Mouse (Mus musculus) hindbrain, embryonic 10.5 days (tissue): ENCODE results near the gene Kcnip4. TPM values are rescaled to one million over a fixed set of nuclear protein-coding genes. Genes with fewer than 3 reads are reported as not detected.

Source experiments
- DNase-seq: peaks from one replicate; pipeline ENCODE4 v3.0.0-alpha.2; 2017; ENCODE audit warnings: low spot score
- H3K27ac ChIP-seq: fragments of 300-500 bp; sonication (generic); 2 replicates; pipeline ENCODE4 v1.5.1; 2016; ENCODE audit warnings: mild to moderate bottlenecking, moderate library complexity
- H3K27me3 ChIP-seq: fragments of 300-500 bp; sonication (generic); 2 replicates; pipeline ENCODE4 v1.6.1; 2016; ENCODE audit warnings: mild to moderate bottlenecking; ENCODE audit not compliant: poor library complexity, insufficient read depth, severe bottlenecking
- H3K36me3 ChIP-seq: fragments of 300-500 bp; sonication (generic); 2 replicates; pipeline ENCODE4 v1.6.1; 2016; ENCODE audit warnings: mild to moderate bottlenecking, moderate library complexity
- H3K4me1 ChIP-seq: fragments of 300-500 bp; sonication (generic); replicated peaks from 2 replicates; pipeline ENCODE4 v1.6.1; 2016; ENCODE audit warnings: mild to moderate bottlenecking
- H3K4me3 ChIP-seq: fragments of 300-500 bp; sonication (generic); 2 replicates; pipeline ENCODE4 v1.5.1; 2016; ENCODE audit warnings: mild to moderate bottlenecking, moderate library complexity
- H3K9me3 ChIP-seq: fragments of 300-500 bp; sonication (generic); 2 replicates; pipeline ENCODE4 v1.6.1; 2016; ENCODE audit warnings: mild to moderate bottlenecking, moderate library complexity
- WGBS: fragments of 180-500 bp; shearing (Covaris S2); methylation state at CpG from one replicate; pipeline ENCODE4 v1.1.7; 2016; 5-methylcytosine and 5-hydroxymethylcytosine counted together
- polyA plus RNA-seq: library from polyadenylated mRNA; unstranded; fragments of >200 nt; fragmentation: Nextera tagmentation; extraction: Ambion mirVana; gene quantifications from 2 replicates; pipeline ENCODE4 v1.2.1, GENCODE M21; 2016

Gene Kcnip4
- polyA plus RNA-seq, 1 experiment from 2014 or later, result 1.7 TPM

GRCm38 (mm10) chr5:49283403-49283802 lies 241.3 kb downstream of the Kcnip4 start:
- peaks cover 4% of the 10 kb centered on the region for H3K4me1 ChIP-seq
- DNase-seq, result no peak
- no peaks in the 10 kb centered on the region for H3K27me3 ChIP-seq
- no peak overlapping the region for H3K27ac ChIP-seq
- no peak overlapping the region for H3K4me3 ChIP-seq
- no peaks in the 10 kb centered on the region for H3K9me3 ChIP-seq
- WGBS, result 86% methylated on average over 5 of the region's 5 CpGs
- H3K36me3 ChIP-seq, result no peaks in the 10 kb centered on the region

DNA sequence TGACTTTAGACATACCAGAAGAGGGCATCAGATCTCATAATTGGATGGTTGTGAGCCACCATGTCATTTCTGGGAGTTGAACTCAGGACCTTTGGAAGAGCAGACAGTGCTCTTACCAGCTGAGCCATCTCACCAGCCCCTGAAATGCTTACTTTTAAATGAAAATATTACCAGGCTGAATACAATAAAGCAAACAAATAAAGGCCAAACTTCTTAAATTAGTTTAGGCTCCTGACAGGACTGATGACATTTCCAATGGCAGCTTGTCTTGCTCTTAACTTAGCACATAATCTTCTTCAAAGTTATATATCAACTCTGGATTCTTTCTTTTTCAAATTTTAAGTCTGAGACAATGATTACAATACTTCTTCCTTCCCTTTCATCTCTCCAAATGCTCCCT lies 252.8 kb downstream of the Kcnip4 start:
- Histone ChIP-seq H3K4me1 (no peaks in the 10 kb centered on the region), H3K4me3 (no peak overlapping the region), H3K9me3 (no peaks in the 10 kb centered on the region), H3K27me3 (no peaks in the 10 kb centered on the region), H3K27ac (no peak overlapping the region), H3K36me3 (no peaks in the 10 kb centered on the region)
- no peak for DNase-seq

GRCm38 (mm10) chr5:49268807-49269206 lies 255.9 kb downstream of the Kcnip4 start:
- 91% methylated on average over 8 of the region's 8 CpGs for WGBS
- Histone ChIP-seq H3K27ac (no peak overlapping the region), H3K4me1 (no peaks in the 10 kb centered on the region), H3K27me3 (no peaks in the 10 kb centered on the region), H3K9me3 (no peaks in the 10 kb centered on the region), H3K4me3 (no peak overlapping the region), H3K36me3 (no peaks in the 10 kb centered on the region)
- DNase-seq, result no peak

- no peaks in the 10 kb centered on the region for H3K27me3 ChIP-seq
- WGBS, result 87% methylated on average over 4 of the region's 4 CpGs
- DNase-seq, result no peak
- no peaks in the 10 kb centered on the region for H3K9me3 ChIP-seq
- no peaks in the 10 kb centered on the region for H3K36me3 ChIP-seq
- no peaks in the 10 kb centered on the region for H3K4me1 ChIP-seq
- H3K4me3 ChIP-seq, result no peak overlapping the region
- no peak overlapping the region for H3K27ac ChIP-seq
Observed at GRCm38 (mm10) chr5:49259356-49259755, 265.4 kb downstream of the Kcnip4 start.

GRCm38 (mm10) chr5:49256850-49257249 lies 267.9 kb downstream of the Kcnip4 start:
- Histone ChIP-seq H3K27me3 (no peaks in the 10 kb centered on the region), H3K4me1 (no peaks in the 10 kb centered on the region), H3K9me3 (no peaks in the 10 kb centered on the region), H3K36me3 (no peaks in the 10 kb centered on the region), H3K27ac (no peak overlapping the region), H3K4me3 (no peak overlapping the region)
- DNase-seq, result no peak
- 84% methylated on average over 3 of the region's 3 CpGs for WGBS

DNA sequence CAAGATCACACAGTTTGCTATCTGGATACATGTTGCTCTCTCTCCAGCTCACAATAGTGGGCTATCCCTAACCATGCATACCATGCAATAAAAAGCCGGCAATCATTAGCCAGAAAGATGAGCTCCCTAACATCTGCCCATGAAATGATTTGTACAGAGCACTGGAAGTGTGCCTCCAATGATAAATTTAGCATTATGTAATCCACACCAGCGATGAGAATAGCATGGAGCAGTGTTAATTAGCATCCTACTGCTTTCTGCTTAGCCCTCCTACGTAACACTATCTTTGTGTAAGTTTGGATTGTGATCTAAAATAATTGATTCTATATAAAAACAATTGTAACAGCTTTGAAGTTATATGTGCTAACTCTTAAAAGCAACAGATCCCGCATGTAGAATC lies 268.7 kb downstream of the Kcnip4 start:
- Histone ChIP-seq H3K36me3 (no peaks in the 10 kb centered on the region), H3K4me3 (no peak overlapping the region), H3K27me3 (no peaks in the 10 kb centered on the region), H3K27ac (no peak overlapping the region), H3K9me3 (no peaks in the 10 kb centered on the region), H3K4me1 (no peaks in the 10 kb centered on the region)
- DNase-seq, result no peak
- WGBS, result 88% methylated on average over 4 of the region's 4 CpGs

GRCm38 (mm10) chr5:49247081-49247480 lies 277.6 kb downstream of the Kcnip4 start:
- H3K27ac ChIP-seq, result no peak overlapping the region
- no peaks in the 10 kb centered on the region for H3K36me3 ChIP-seq
- no peak overlapping the region for H3K4me3 ChIP-seq
- no peaks in the 10 kb centered on the region for H3K9me3 ChIP-seq
- H3K4me1 ChIP-seq, result no peaks in the 10 kb centered on the region
- DNase-seq, result no peak
- 86% methylated on average over 2 of the region's 2 CpGs for WGBS
- no peaks in the 10 kb centered on the region for H3K27me3 ChIP-seq

GRCm38 (mm10) chr5:49244414-49244813 lies 280.3 kb downstream of the Kcnip4 start:
- Histone ChIP-seq H3K4me1 (no peaks in the 10 kb centered on the region), H3K27me3 (no peaks in the 10 kb centered on the region), H3K27ac (no peak overlapping the region), H3K4me3 (no peak overlapping the region), H3K36me3 (no peaks in the 10 kb centered on the region), H3K9me3 (no peaks in the 10 kb centered on the region)
- no peak for DNase-seq
- 84% methylated on average over 4 of the region's 4 CpGs for WGBS

DNA sequence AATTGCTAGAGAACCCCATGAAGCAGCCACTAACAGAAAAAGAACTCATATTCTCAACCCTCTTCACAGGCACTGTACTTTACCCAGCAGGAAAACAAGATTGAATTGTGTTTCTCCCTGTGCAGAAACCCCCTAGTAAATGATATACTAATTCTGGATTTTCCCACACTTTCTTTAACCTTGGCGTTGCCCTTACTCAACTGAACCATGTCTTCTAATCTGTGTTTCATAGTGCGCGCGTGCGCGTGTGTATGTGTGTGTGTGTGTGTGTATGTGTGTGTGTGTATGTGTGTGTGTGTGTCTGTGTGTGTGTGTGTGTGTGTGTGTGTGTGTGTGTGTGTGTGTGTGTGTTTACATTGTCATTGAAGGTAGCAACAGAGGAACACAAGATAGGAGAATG lies 283.0 kb downstream of the Kcnip4 start:
- Histone ChIP-seq H3K36me3 (no peaks in the 10 kb centered on the region), H3K9me3 (no peaks in the 10 kb centered on the region), H3K4me3 (no peak overlapping the region), H3K4me1 (no peaks in the 10 kb centered on the region), H3K27me3 (no peaks in the 10 kb centered on the region), H3K27ac (no peak overlapping the region)
- 98% methylated on average over 6 of the region's 6 CpGs for WGBS
- DNase-seq, result no peak

DNA sequence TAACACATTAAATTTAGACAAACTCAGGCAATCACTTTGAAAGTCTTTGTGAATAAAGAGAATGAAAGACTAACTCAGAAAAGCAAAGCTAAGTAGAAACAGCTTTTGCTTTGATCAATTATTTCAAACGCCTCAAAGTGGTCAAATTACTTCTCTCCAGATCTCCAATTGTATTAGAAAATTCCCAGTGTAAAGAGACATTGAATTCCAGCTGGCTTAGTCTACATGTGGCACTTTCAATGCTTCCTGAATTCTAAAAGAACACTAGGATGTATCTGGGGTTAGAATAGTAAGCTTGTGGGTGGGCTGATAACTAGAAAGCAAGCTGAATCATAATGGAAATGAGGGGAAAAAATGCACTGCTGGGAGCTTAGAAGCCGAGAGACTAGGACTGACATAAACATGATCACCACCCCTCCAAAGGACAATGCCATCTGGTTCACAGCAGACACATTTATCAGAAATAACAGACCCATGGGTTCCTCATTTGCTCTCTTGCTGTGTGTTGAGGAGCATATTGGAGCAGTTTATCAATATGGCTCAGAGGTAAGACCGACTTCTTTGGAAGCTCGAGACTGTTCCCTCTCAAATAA lies 323.4 kb downstream of the Kcnip4 start:
- H3K36me3 ChIP-seq, result no peaks in the 10 kb centered on the region
- H3K4me3 ChIP-seq, result no peak overlapping the region
- H3K9me3 ChIP-seq, result no peaks in the 10 kb centered on the region
- DNase-seq, result no peak
- 56% methylated on average over 4 of the region's 4 CpGs for WGBS
- no peaks in the 10 kb centered on the region for H3K27me3 ChIP-seq
- H3K4me1 ChIP-seq, result no peaks in the 10 kb centered on the region
- H3K27ac ChIP-seq, result no peak overlapping the region

GRCm38 (mm10) chr5:49188236-49188635 lies 336.5 kb downstream of the Kcnip4 start:
- WGBS, result 82% methylated on average over 1 of the region's 1 CpGs
- Histone ChIP-seq H3K4me3 (no peak overlapping the region), H3K9me3 (no peaks in the 10 kb centered on the region), H3K36me3 (no peaks in the 10 kb centered on the region), H3K27ac (no peak overlapping the region), H3K27me3 (no peaks in the 10 kb centered on the region), H3K4me1 (no peaks in the 10 kb centered on the region)
- no peak for DNase-seq

DNA sequence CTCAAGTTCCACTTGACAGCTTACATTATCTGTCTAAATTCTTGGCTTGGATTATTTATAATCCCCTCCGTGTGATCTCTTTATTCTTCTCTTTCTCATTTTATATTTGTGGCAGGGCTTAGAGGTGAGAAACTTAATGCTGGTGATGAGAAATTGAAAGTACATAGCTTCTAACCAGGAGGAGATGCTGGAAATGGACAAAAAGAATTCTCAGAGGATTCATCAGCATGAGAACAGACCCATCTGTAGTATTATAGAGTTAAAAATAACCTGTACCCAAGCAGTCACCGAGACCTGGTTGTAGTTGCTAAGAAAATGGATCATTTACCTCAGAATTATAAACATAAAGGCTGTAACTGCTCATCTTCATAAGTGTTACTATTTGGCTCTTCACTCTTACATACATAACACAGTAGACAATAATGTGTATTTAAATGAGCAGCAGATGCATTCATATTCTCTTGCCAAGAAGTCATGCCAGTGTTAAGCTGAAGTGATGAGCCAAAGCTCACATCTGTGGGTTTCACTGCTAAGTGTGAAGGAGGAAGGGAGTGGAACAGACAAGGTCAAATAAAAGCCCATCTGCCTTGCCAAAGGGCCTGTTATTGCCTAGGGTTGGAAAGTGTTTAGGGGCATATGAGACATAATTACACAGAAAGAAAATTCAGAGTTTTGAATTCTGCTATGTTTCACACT lies 374.4 kb downstream of the Kcnip4 start:
- no peaks in the 10 kb centered on the region for H3K27me3 ChIP-seq
- H3K4me3 ChIP-seq, result no peak overlapping the region
- no peak overlapping the region for H3K27ac ChIP-seq
- WGBS, result 89% methylated on average over 2 of the region's 2 CpGs
- no peaks in the 10 kb centered on the region for H3K9me3 ChIP-seq
- no peaks in the 10 kb centered on the region for H3K36me3 ChIP-seq
- no peak for DNase-seq
- H3K4me1 ChIP-seq, result no peaks in the 10 kb centered on the region

DNA sequence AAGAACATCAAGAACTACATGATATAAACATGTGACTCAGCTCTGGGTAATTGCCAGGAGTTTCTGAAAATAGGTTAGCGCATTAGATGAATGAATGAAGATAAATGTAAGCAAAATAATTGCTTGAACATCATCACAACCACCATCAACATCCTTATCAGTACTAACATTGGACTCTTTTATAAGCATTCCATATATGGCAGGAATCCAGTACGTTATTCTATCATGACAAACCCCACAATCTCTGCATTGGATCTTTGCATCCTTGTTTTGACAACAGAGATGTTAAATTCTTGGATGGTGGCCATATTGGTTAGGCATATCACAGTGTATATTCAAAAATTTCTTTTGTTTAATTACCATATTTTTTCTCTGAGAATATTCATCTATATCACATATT lies 375.0 kb downstream of the Kcnip4 start:
- Histone ChIP-seq H3K27ac (no peak overlapping the region), H3K36me3 (no peaks in the 10 kb centered on the region), H3K9me3 (no peaks in the 10 kb centered on the region), H3K27me3 (no peaks in the 10 kb centered on the region), H3K4me1 (no peaks in the 10 kb centered on the region), H3K4me3 (no peak overlapping the region)
- WGBS, result 91% methylated on average over 2 of the region's 2 CpGs
- DNase-seq, result no peak

DNA sequence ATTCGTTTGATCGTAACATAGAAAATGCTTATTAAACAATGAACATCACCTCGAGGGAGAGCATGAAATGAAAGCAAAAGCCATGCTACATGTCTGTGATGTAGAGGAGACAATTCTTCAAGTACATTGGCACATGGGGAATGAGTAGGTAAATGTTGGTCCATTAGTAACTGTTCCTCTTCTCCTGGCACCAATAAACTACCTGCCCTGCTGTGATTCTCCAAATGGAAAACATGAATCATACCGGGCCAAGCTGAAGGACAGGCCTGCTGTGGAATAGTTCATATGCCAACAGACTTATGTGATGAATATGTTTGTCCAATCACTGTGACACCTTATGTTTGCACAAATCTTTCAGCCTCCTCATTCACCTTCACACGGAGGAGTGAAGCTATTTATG lies 429.3 kb downstream of the Kcnip4 start:
- Histone ChIP-seq H3K36me3 (no peaks in the 10 kb centered on the region), H3K4me3 (no peak overlapping the region), H3K27ac (no peak overlapping the region), H3K9me3 (no peaks in the 10 kb centered on the region), H3K27me3 (no peaks in the 10 kb centered on the region), H3K4me1 (no peaks in the 10 kb centered on the region)
- 87% methylated on average over 5 of the region's 5 CpGs for WGBS
- no peak for DNase-seq
